Mouse (Mus musculus): Measurements from ENCODE around the gene Olfr142.
"Not testable (repeated sequence)": the region's sequence is repeated elsewhere in the genome, so short reads cannot be mapped to it uniquely, and the experiment has no call there.

Olfr142 gene

GRCm38 (mm10) chr2:90257492-90257891 is at the start of gene Olfr142:
Olfr142 (minus strand) TSS chr2:90257592.
- no peak for DNase-seq

DNA sequence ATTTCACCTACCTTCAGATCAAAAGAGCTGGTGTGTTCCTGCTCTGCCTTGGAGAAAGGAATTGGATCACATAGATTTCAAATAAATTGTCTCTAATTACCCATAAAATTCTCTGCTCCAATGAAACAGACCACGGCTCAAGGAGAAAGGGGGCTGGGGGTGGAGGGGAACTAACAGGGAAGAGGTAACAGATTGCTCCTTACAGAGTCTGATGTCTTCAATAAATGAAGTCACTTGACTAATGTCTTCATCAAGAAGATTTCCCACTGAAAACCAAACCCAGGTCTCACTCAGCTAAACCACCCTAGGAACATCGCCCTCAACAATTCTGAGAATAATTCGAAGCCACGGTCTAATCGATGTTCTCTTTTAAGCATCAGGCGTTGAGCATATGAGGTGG is 35.3 kb upstream of the Olfr142 start, which contains the start of gene Olfr1272:
Olfr1272 (minus strand) TSS at position 101 of the 400 bp plus-strand sequence.
- DNase-seq: no peak

GRCm38 (mm10) chr2:90270932-90271331 is 13.5 kb upstream of the Olfr142 start, which contains the start of gene Olfr1271:
Olfr1271 (minus strand) TSS chr2:90271032.
- no peak for DNase-seq

DNA sequence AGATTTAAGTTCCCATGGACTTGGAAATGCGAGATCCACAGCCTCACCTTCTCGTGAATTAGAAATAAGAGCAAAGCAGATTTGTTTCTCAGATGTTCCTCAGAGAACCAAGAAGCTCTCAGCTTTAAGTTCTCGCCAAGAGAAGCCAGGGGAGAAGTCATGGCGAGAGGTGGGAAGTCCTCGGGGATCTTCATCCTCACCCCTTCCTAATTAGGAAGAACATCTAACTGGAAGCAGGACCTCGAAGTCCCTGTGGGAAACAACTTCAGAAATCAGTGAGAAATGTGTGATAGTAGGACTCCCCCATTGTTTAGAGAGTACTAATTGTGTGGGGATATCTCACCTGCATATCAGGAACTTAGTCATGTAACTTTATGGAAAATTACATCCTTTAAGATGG is 33.0 kb downstream of the Olfr142 start, which contains the start of gene Olfr1506:
Olfr1506 (minus strand) TSS at position 101 of the 400 bp plus-strand sequence.
- not testable (repeated sequence) for DNase-seq

Data from cerebellum, postnatal 25 days (tissue).